Mouse (Mus musculus) layer of hippocampus, adult 9-10 months (tissue): ENCODE results near the gene Zfp609.
"Not testable (repeated sequence)": the region's sequence is repeated elsewhere in the genome, so short reads cannot be mapped to it uniquely, and the experiment has no call there.

Experiments used
- DNase-seq: peaks from one replicate; pipeline ENCODE4 v3.0.0; 2022; ENCODE audit warnings: low spot score

The Zfp609 gene

DNA sequence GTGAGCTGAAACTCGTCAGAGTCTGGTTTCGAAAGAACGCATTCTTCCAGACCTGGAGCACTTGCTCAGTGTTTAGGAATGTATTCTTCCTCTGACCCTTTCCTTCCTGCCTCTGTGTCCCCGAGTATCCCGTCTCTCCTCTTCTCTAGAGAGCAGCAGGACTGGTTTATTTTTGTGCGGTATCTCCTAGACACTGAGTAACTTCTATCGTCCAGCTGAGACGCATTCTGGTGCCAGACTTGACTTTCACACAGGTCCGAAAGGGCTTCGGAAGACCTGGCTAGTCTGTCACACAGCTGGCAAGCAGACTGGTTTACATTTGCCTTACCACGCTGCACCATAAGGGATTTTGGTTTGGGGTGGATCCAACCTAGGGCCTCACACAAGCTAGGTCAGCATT lies 154.4 kb downstream of the Zfp609 start:
- DNase-seq = no peak

DNA sequence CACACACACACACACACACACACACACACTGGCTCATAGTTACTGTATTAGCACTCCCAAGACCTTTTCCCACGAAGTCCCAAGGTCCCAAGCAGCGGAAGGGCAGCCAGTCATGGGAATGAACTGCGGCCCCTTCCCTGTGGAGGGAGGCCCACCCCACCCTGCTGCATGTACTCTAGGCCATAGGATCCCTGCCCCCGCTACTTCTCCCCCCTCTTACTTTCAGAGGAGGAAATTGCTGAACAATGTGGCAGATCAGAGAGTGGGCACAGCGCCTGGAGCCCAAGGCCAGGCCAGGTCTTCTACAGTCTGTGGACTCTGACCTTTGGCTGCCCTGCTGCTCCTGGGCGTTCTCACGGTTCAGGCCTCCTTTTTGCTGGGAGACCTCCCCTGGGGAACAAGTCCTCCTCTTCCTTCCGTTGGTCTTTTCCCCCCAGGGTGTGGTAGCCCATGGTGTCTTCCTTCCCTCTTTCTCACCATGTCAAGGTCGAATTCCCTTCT lies 155.9 kb downstream of the Zfp609 start:
- no peak for DNase-seq

DNA sequence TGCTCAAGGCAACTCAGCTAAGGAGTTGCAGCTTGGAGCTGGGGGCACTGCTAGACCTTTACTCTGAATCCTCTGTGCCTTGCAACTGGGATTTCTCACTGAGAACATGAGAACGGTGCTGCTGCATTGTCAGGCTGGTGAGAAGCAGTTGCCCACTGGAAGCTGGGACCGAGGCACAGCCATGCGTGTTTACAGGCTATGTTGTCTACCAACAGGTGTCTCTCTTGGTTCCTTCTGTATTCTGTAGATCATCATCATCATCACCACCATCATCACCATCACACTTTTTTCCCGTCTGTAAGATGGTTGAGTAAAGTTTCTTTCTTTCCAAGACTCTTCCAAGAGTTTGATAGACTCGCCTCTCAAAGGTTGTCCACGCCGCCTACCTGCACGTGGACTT lies 159.7 kb downstream of the Zfp609 start, which contains the start of gene Oaz2:
Oaz2 (plus strand) TSS at position 301 of the 400 bp plus-strand sequence.
- DNase-seq = no peak

DNA sequence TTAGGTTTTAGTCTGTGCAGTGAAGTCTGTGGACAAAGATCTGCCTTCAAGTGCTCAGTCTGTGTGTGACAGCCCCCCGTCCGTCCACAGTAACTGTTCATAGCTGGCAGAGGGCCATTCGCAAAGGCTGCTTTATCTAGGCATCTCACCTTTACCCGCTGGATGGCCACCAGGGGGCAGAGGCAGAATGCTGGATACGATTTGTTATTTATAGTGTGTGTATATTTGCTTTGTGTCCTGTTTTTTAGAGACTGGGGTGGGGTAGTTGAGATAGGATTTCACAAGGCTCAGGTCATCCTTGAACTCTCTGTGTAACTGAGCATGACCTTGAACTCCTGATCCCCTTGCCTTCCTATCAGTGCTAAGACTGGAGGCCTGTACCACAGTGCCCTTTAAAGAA lies 161.3 kb downstream of the Zfp609 start:
- peak; percentile 40 for DNase-seq

DNA sequence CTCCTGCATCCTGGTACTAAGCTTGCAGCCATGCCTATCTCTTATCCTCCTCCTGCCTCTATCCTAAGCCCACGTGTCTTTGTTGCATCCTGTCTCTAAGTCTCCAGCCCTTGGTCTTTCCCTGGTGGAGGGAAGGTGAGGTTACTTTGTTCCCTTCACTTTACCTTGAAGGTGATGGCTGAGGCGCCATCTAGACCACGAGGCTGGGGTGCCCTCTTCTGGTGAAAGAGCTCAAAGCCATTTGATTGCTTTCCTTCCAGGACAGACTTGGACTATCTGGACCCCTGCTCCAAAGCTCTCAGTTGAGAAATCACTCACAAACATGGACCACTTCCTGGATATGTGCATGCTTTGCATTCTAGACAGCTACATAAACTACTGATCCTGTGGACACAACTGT lies 163.2 kb downstream of the Zfp609 start:
- DNase-seq = no peak

DNA sequence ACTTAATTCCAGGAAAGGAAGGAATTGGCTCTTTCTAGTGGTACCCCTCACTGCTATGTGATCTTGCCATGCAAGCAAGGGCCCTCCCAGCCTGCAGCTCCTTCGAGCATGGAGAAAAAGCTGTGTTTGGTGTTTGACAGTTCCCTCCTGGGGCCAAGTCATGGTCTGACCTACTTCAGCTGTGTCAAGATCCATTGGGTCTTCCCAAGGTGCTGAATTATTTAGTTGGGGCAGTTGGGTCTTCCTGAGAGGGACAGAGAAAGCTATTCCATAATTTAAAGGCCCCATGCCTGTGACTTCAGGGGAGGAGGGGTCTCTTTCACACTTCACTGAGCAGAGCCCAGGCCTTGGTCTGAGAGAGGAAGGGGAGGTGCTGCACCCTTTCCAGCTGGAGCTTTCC lies 165.9 kb downstream of the Zfp609 start:
- no peak for DNase-seq

DNA sequence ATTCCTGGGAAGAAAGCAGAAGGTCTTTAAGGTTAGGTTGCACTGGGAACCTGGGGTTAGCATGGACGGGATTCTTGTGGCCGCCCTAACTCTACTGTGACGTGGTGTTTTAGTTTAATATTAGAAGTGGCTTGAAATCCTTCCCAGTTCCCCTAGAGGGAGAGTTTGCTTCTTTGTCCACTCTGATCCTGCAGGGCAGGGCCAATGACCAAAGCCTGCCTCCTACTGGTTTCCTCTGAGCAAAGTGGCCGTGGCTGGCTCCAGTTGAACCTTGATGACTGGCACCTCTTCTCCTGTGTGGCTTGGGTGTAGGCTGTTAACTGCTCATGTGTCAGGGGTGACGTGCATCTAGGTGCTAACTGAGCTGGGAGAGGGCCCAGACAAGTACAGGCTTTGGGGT lies 166.3 kb downstream of the Zfp609 start:
- DNase-seq = no peak

DNA sequence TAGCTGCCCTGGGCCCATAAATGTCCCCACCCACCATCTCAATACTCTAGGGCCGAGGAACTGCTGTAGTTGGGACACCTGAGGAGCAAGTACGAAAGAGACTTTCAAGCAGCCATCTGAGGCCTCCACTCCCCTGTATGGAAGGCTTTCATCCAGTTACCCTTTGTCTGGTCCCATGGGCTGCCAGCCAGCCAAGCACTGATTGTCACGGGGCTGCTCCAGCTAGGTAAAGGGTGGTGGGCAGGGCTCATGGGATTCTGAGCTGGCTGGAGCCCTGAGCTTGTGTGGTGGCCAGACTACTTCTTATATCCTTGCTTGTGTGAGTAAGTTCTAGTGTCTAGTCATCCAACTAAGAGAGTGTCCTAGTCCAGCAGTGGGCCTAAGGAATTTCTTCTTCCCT lies 170.1 kb downstream of the Zfp609 start:
- no peak for DNase-seq

DNA sequence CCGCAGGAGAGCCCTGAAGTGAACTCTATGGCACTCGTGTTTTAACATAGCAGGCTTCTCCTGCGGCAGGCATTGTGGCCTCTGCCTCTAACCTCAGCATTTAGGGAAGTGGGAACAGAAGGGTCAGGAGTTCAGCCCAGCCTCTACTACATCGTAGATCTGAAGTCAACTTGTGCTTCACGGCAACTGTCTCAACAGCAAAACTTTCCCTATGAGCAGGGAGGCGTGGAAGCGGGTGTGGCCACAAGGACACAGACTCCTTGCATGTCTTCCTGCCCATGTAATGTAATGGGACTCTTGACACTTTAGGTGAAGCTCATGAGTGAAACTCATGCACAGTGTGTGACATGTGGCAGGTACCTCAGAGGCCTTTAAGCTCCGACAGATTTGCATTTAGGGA lies 171.8 kb downstream of the Zfp609 start:
- no peak for DNase-seq

DNA sequence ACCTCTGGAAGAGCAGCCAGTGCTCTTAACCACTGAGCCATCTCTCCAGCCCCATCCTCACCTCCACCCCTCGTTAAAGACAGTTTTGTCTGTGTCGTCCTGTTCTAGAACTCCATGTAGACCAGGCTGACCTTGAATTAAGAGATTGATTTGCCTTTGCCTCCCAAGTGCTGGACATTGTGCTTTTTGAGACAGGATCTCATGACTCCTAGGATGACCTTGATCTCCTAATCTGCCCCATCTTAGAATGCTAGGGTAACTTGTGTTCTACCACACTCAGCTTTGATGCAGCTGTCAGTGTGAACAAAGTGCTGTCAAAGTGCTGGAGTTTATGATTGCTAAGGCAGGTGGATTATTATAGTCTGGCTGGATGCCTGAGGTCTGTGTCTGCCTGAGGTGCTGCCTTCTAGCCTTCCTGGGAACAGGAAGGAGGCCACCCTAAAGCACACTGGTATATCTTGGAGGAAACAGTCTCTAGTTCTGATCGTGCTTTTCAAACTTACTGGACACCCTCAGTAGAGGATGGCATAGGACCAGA lies 172.6 kb downstream of the Zfp609 start:
- DNase-seq = no peak

DNA sequence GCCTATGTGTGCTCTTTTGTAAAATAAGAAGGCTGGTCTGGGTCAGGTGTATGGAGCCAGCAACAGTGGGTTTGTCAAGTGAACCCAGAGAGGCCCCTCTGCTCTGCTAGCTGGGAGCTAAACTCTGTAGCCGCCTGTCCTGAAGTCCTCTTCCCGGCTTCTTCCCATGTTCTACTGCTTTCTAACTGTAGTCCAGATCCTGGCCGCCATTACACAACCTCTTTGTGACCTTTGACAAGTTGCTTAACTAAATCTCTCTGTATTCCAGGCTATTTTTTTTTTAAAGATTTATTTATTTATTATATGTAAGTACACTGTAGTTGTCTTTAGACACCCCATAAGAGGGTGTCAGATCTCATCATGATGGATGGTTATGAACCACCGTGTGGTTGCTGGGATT lies 173.6 kb downstream of the Zfp609 start:
- no peak for DNase-seq

DNA sequence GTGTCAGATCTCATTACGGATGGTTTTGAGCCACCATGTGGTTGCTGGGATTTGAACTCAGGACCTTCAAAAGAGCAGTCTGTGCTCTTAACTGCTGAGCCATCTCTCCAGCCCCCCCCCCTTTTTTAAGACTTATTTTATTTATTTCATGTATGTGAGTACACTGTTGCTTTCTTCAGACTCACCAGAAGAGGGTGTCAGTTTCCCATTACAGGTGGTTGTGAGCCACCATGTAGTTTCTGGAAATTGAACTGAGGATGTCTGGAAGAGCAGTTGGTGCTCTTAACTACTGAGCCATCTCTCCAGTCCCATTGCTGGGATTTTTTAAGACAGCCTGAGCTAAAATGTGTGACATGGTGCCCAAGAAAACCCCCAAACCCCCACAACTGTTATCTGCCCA lies 175.4 kb downstream of the Zfp609 start:
- DNase-seq = not testable (repeated sequence)

DNA sequence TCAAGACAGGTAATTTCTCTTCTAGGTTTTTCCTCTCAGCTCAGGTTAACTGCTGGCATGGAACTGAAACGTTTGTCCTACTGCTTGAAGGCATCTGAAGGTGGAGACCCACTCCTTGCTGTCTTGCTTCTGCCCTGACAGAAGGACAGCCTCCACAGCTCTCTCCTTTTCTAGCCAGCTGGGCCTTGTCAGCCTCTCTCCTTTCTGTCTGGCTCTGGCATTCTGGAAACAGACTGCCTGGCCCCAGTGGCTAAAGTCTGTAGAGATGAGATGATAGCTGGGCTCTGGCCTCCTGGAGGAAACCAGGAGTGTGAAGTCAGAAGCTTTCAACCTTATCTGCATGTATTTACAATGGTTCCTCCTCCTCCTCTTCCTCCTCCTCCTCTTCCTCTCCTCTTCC lies 177.4 kb downstream of the Zfp609 start:
- DNase-seq = no peak

DNA sequence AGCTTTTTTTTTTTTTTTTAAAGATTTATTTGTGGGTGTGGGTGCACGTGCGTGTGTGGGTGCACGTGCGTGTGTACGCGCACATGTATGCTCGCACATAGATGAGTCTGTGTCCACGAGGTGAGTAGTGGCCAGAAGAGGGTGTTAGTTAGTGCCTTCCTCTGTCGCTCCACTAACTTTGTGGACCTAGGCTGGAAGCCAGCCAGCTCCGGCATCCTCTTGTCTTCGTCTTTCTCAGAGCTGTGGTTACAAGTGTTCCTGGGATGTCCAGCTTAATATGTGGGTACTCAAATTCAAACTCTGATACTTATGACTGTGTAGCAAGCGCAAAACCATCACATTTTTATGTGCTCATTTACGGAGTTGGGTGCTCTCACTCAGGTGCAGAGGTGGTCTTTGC lies 178.6 kb downstream of the Zfp609 start:
- DNase-seq = no peak

DNA sequence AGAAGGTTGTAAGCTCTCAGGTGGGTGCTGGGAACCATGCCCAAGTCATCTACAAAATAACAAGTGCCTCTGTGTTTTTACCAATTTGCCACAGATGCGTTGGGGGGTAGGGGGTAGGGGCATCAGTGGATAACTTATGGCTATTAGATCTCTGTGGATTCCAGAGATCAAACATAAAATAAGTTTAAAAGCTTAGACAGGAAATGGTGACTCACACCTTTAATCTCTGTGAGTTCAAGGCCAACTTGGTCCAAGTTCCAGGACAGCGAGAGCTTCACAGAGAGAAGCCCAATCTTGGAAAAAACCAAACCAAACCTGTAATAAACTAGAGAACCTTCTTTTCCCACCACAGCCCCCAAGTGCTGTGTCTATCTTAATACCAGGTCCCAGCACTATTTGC lies 180.6 kb downstream of the Zfp609 start:
- no peak for DNase-seq

DNA sequence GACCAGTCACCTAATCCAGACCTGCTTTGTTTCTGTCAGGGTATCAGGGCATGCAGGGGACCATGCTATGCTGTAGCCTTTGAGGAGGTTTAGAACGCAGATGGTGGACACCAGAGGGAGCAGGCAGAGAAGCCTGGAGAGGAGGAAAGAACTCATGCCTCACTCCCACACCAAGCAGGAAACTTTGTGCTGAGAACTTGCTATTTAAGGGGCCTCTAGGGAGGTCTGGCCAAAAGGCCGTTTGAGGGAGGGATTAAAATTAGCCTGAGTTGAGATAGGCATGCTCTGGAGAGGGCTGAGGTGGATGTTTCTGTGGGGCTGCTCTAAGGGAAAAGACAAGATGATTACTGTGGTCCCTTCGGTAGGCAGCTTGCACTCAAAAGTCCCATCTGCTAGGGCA lies 181.4 kb downstream of the Zfp609 start:
- DNase-seq = no peak

DNA sequence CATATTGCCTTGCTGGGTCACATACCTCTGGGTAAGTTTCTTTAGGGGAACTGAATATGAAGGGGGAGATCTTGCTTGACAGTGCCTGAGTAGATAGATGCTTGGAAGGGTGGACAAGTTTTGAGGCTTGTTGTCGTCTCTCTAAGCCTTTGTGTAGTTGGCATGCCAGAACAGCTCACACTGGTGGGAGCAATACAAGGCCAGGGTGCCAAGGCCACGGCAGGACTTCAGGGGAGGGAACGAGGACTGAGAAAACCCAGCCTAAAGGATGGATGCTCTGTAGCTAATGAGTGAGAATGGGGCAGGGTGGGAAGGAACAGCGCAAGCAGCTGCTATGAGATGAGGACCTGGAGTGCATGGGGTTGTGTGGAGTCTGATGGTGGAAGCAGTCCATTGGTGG lies 182.4 kb downstream of the Zfp609 start:
- DNase-seq = no peak

DNA sequence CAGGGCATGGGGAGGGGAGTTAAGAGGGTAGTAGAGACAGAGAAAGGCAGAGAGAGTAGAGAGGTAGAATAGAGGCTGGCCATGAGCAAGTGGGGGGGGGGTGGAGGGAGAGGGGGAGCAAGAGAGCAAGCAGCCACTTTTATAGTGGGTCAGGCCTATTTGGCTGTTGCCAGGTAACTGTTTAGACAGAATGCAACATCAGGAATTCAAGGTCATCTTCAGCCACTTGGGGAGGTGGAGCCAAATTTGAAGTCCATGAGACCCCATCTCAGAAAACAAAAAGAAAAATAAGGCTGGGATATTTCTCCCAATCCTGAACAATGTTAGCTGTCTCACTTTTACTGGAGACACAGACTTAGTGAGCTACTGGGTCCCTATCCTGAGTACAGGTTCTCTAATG lies 184.8 kb downstream of the Zfp609 start:
- DNase-seq = no peak
